Mouse (Mus musculus): Measurements from ENCODE around the gene Arpc1b. TPM values are rescaled to one million over a fixed set of nuclear protein-coding genes. Genes with fewer than 3 reads are reported as not detected.

The Arpc1b gene
- 38.1 TPM for polyA plus RNA-seq (2015; fragmentation: Illumina TruSeq; extraction: RNeasy Lipid Tissue Mini Kit (QIAGEN cat#74804); ENCODE audit: insufficient read depth, low read depth, low replicate concordance)

DNA sequence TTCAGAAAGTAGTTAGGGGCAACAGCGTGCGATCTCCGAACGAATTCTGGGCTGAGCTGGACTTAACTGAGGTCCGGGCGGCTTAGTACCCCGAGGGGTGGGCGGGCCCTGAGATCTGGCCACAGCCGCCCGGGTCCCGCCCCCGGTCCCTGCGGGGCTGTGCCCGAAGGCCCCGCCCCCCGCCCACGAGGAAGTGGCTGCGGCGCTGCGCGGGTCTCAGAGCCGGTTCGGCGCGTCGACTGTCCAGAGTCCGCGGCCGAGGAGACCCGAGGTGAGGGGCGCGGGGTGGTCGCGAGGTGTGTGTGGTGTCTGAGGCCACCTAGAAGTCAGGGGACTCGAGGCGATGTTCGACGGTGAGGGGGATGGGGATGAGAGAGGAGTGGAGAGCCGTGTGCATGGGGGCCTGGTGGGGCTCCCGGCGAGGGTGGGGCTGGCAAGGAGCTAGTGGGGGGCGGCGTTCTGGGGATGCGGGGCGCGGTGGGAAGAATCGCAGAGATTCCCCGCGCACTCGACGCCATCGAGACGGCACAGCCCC is at the start of gene Arpc1b:
Gene Arpc1b, plus strand, starts transcription at position 145 of the 535 bp plus-strand sequence.

DNA sequence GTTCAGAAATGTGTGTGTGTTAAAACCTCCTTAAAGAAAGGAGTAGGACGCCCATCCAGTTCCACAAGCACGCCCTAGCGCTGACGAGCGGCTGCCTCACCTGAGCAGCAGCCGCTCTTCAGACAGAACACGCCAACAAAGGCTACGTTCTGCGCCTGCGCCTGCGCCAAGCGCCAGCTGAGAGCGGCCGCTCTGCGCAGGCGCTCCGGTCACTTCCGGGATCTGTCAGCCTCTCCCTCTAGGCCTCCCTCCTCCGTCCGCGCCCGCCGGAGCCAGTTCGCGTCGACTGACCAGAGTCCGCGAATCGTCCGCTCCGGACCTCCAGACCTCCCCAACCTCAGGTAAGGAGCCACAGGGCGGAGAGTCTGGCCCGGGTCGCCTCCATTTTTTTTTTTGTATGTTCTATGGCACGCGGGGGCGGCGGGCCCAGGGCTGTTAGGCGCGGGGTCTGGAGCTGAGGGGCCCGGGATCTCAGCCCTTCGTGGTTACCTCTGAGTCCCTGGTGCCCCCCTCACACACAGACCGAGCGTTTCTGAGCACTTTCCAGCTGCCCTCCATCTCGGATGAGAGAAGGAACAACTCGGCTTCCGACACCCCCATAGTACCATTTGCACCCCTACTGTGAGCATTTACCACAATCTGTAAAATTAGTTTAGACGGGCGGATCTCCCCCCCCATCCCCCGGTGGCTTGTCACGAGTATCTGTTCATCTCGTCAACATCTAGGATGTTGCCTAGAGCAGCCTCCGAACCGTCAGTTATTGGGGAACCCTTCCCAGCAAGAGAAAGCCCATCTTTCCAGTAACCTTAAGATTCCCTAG is 30.2 kb upstream of the Arpc1b start, which contains the start of the genes Arpc1a and Kpna7:
Gene Arpc1a, plus strand, starts transcription at position 199 of the 820 bp plus-strand sequence.
Gene Kpna7, minus strand, starts transcription at position 399 of the 820 bp plus-strand sequence.

DNA sequence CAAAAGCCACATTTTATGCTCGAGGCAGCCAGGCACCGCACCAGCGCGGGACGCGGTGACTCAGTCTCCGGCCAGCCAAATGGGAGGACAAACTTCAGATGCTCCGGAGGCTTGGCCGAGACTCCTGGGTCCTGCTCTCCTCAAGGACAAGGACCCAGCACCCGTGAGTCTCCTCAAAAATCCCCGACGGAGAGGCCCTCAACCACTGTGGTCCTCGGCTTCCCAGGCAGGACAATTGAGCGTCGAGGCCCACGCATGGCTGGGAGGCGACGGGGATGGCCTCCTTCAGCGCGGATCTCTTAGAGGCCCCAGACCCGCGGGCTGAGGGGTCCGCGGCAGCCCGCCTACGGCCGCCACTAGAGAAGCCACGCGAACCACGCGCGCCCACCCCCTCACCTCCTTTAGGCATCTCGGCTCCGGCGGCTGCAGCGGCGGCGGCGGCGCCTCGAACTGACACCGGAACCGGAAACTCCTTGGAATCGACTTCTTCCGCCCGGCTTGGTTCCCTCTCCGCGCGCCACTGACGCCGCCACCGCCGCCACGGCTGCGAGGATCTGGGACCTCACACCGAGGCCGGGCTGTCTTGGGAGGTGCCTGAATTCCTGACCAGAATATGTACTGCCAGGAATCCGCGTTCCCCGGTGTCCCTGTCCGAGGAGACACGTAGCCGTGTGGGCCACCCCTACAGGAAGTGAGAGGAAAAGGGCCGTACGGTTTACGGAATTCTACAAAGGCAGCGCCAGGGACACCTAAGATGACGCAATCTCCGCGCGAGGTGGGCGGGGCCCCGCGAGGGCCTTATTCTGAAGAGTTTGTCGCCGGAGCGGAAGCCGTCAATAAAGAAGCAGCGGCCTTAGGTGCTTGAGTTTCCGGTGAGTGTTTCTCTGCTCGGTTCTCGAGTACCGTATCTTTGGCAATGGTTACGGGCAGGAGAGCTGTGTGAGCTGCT is 25.8 kb downstream of the Arpc1b start, which contains the start of the genes Pdap1 and Bud31:
Gene Pdap1, minus strand, starts transcription at position 668 of the 949 bp plus-strand sequence.
Gene Bud31, plus strand, starts transcription at position 792 of the 949 bp plus-strand sequence.

DNA sequence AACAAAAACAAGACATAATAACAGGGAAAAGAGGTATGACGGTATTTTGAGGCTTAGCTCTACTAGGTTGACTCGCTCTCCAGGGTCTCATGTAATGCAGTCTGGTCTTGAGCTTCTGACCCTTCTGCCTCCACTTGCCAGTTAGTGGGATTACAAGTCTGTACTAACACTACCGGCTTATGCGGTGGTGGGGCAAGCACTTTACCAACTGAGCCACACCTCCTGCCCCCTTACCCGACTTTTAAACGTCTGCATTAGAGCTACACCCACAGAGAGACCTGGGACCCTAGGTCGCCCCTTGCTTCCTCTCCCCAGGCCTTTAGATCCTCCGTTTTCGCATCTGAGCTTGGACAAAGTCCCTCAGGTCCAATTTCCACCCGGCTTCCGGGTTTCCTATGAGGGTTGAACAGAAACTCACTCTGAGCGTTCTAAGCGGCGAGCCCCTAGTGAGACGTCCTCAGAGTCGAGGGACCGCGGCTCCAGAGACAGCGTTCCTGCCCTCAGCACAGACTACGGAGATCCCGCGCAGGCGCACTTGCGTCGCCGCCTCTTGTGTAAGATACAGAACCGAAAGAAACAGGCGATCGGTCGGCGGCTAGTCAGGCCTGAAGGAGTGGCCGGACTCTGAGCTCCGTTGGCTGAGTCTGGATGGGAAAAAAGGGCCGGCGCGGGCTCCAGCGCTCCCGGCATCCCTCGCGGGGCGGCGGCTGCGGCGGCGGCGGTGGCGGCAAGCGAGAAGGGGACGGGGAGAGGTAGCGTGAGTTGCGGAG is 52.7 kb downstream of the Arpc1b start, which contains the start of the genes Ptcd1 and Cpsf4:
Gene Ptcd1, minus strand, starts transcription at position 573 of the 770 bp plus-strand sequence.
Gene Cpsf4, plus strand, starts transcription at position 678 of the 770 bp plus-strand sequence.

Other genes starting within 250 kb of the Arpc1b start
- gene Smurf1, start 148.4 kb upstream of the Arpc1b start, polyA plus RNA-seq (2015; fragmentation: Illumina TruSeq; extraction: RNeasy Lipid Tissue Mini Kit (QIAGEN cat#74804); ENCODE audit: insufficient read depth, low read depth, low replicate concordance): 4.0 TPM
- not detected for gene Gm4871, start 81.5 kb upstream of the Arpc1b start, polyA plus RNA-seq (2015; fragmentation: Illumina TruSeq; extraction: RNeasy Lipid Tissue Mini Kit (QIAGEN cat#74804); ENCODE audit: insufficient read depth, low read depth, low replicate concordance)
- gene 1700018F24Rik, start 71.2 kb upstream of the Arpc1b start, polyA plus RNA-seq (2015; fragmentation: Illumina TruSeq; extraction: RNeasy Lipid Tissue Mini Kit (QIAGEN cat#74804); ENCODE audit: insufficient read depth, low read depth, low replicate concordance): not detected
- 31.6 TPM for gene Arpc1a, start 30.4 kb upstream of the Arpc1b start, polyA plus RNA-seq (2015; fragmentation: Illumina TruSeq; extraction: RNeasy Lipid Tissue Mini Kit (QIAGEN cat#74804); ENCODE audit: insufficient read depth, low read depth, low replicate concordance)
- gene Kpna7, start 30.2 kb upstream of the Arpc1b start, polyA plus RNA-seq (2015; fragmentation: Illumina TruSeq; extraction: RNeasy Lipid Tissue Mini Kit (QIAGEN cat#74804); ENCODE audit: insufficient read depth, low read depth, low replicate concordance): not detected
- gene Pdap1, start 26.0 kb downstream of the Arpc1b start, polyA plus RNA-seq (2015; fragmentation: Illumina TruSeq; extraction: RNeasy Lipid Tissue Mini Kit (QIAGEN cat#74804); ENCODE audit: insufficient read depth, low read depth, low replicate concordance): 18.3 TPM
- gene Bud31, start 26.1 kb downstream of the Arpc1b start, polyA plus RNA-seq (2015; fragmentation: Illumina TruSeq; extraction: RNeasy Lipid Tissue Mini Kit (QIAGEN cat#74804); ENCODE audit: insufficient read depth, low read depth, low replicate concordance): 34.4 TPM
- gene Ptcd1, start 52.9 kb downstream of the Arpc1b start, polyA plus RNA-seq (2015; fragmentation: Illumina TruSeq; extraction: RNeasy Lipid Tissue Mini Kit (QIAGEN cat#74804); ENCODE audit: insufficient read depth, low read depth, low replicate concordance): 2.6 TPM
- 6.4 TPM for gene Cpsf4, start 53.0 kb downstream of the Arpc1b start, polyA plus RNA-seq (2015; fragmentation: Illumina TruSeq; extraction: RNeasy Lipid Tissue Mini Kit (QIAGEN cat#74804); ENCODE audit: insufficient read depth, low read depth, low replicate concordance)
- gene Atp5j2, start 77.8 kb downstream of the Arpc1b start, polyA plus RNA-seq (2015; fragmentation: Illumina TruSeq; extraction: RNeasy Lipid Tissue Mini Kit (QIAGEN cat#74804); ENCODE audit: insufficient read depth, low read depth, low replicate concordance): 85.2 TPM
- gene Zkscan14, start 87.7 kb downstream of the Arpc1b start, polyA plus RNA-seq (2015; fragmentation: Illumina TruSeq; extraction: RNeasy Lipid Tissue Mini Kit (QIAGEN cat#74804); ENCODE audit: insufficient read depth, low read depth, low replicate concordance): 2.5 TPM
- gene Zkscan5, start 90.3 kb downstream of the Arpc1b start, polyA plus RNA-seq (2015; fragmentation: Illumina TruSeq; extraction: RNeasy Lipid Tissue Mini Kit (QIAGEN cat#74804); ENCODE audit: insufficient read depth, low read depth, low replicate concordance): 2.7 TPM
- gene Zfp655, start 117.5 kb downstream of the Arpc1b start, polyA plus RNA-seq (2015; fragmentation: Illumina TruSeq; extraction: RNeasy Lipid Tissue Mini Kit (QIAGEN cat#74804); ENCODE audit: insufficient read depth, low read depth, low replicate concordance): 4.7 TPM
- gene Zscan25, start 166.3 kb downstream of the Arpc1b start, polyA plus RNA-seq (2015; fragmentation: Illumina TruSeq; extraction: RNeasy Lipid Tissue Mini Kit (QIAGEN cat#74804); ENCODE audit: insufficient read depth, low read depth, low replicate concordance): 1.8 TPM
- not detected for gene Cyp3a57, start 231.1 kb downstream of the Arpc1b start, polyA plus RNA-seq (2015; fragmentation: Illumina TruSeq; extraction: RNeasy Lipid Tissue Mini Kit (QIAGEN cat#74804); ENCODE audit: insufficient read depth, low read depth, low replicate concordance)